ENCODE assay signal across 8 mouse cellular contexts in the genomic region with DNA sequence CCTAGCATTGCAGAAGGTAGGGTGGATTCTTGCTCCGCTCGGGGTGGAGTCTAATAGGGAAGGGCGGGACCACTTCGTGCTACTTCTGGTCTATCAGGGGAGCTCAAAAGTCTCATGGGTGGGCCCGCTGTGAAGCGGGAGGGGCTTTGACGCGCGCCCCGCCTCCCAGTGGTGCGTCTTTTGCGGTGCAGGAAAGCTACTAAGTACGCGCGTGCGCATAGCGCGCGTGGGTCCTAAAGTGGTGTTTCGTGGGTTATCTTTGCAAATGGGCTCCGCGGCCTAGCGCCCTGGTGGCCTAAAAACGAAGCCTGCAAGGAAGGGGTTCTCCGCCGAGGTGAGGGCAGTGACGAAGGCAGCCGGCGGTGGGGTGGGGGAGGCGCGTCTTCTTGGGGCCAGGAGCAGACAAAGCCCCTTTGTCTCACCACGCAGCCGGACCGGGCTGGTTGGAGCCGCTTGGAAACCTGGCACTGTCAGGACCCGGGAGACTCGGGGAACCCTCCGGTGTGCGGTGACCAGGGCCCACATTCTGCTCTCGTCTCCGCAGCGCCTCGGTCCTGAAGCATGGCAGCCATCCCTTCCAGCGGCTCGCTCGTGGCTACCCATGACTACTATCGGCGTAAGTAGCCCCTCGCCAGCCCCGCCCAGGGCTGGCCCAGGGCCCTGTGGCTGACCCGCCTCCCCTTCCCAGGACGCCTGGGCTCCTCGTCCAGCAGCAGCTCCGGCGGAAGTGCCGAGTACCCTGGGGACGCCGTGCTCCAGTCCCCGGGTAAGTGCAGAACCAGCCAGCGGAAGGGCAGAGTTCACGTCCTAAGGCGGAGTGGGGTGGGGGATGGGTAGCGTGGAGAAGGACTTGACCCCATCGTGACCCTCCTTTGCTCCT. TPM values are rescaled to one million over a fixed set of nuclear protein-coding genes. Genes with fewer than 3 reads are reported as not detected.
DNase-seq lines count a peak whose midpoint lies in the region; ATAC-seq and TF ChIP-seq lines count a peak whose summit lies in the region.

TSS of gene Ppdpf (plus strand) at position 127 of the 880 bp plus-strand sequence.

- H3K9me3 ChIP-seq in megakaryocyte, embryonic 14.5 days = no peaks in the 10 kb centered on the region

- peaks cover 29% of the 10 kb centered on the region for H3K27me3 ChIP-seq in megakaryocyte, embryonic 14.5 days (replicated peaks)

- H3K27ac ChIP-seq in cortical plate, adult 2 months (ENCODE audit: insufficient read depth, low read length) = peak within 1 kb of the TSS; percentile 84

- H3K4me1 ChIP-seq in cortical plate, adult 2 months (ENCODE audit: control insufficient read depth, insufficient read depth, low read length) = peaks cover 2% of the 10 kb centered on the region; the same call in 1 of the 2 replicates
- peaks cover 32% of the 10 kb centered on the region for H3K4me1 ChIP-seq in megakaryocyte, embryonic 14.5 days

- peaks cover 13% of the 10 kb centered on the region for H3K36me3 ChIP-seq in megakaryocyte, embryonic 14.5 days (replicated peaks; ENCODE audit: low read length)

- H3K4me3 ChIP-seq in cortical plate, adult 2 months (ENCODE audit: insufficient read depth, low read length) = peak within 1 kb of the TSS; percentile 57
- H3K4me3 ChIP-seq in megakaryocyte, embryonic 14.5 days (replicated peaks) = peak within 1 kb of the TSS; percentile 94

- TF ChIP-seq CTCF in cortical plate, adult 2 months (IDR thresholded peaks at IDR 0.05; ENCODE audit: extremely low read depth, insufficient read depth, low read length) = no peak

- peak; percentile 89 for ATAC-seq in activated CD4-positive, CD25-positive, alpha-beta regulatory T cell, adult 4 months

- TF ChIP-seq POLR2A in cortical plate, adult 2 months (IDR thresholded peaks at IDR 0.05; ENCODE audit: extremely low read depth, insufficient read depth, low read length) = peak; percentile 86; the same call in 1 of the 2 replicates

- peak; percentile 88 to 93 for DNase-seq in gastrocnemius, adult 8-10 months (ENCODE audit: low spot score in 2 of 2)
- peak; percentile 14 for DNase-seq in hindlimb bud, embryonic 11.5 days (ENCODE audit: extremely low spot score, low read depth, low spot score)
- peak; percentile 84 to 94 for DNase-seq in left cerebral cortex, adult 8-10 months (ENCODE audit: low spot score in 2 of 2)
- DNase-seq in right cerebral cortex, postnatal 10 days (ENCODE audit: low spot score in 2 of 2) = peak; percentile 95 to 96
- peak; percentile 81 for DNase-seq in urinary bladder, postnatal 25 days (ENCODE audit: low spot score)

RNA-seq across cellular contexts. Expression of gene Ppdpf, which starts in this region (rescaled TPM):
- polyA plus RNA-seq in activated CD4-positive, CD25-positive, alpha-beta regulatory T cell, adult 4 months (2017; shearing (Covaris generic)) = 100 to 1,000 TPM; 179 to 181 TPM
- 115 and 128 TPM in 2 replicates for polyA plus RNA-seq in cortical plate, adult 2 months (2012; rRNA removed)
- 10 to 100 TPM; 38.4 to 43.8 (median 40.1) TPM for total RNA-seq in gastrocnemius, adult 8-10 months (2022)
- total RNA-seq in left cerebral cortex, adult 8-10 months (2022) = 10 to 100 TPM; 73.1 to 84.3 (median 75.9) TPM
- 257 and 509 TPM in 2 replicates for polyA plus RNA-seq in megakaryocyte, embryonic 14.5 days (2012; ENCODE audit: insufficient read depth, low replicate concordance)

Comparison
In these comparisons a context has a peak if more than half of its experiments do, and no peak if none do; other contexts are left out.
1. Peak in every context shown above with its lines: DNase-seq, ATAC-seq, H3K4me3 ChIP-seq and H3K27ac ChIP-seq.
2. DNase-seq: peak in every context shown above with its lines; median percentile 96 in right cerebral cortex, postnatal 10 days; 90 in gastrocnemius, adult 8-10 months; 89 in left cerebral cortex, adult 8-10 months; 81 in urinary bladder, postnatal 25 days; 14 in hindlimb bud, embryonic 11.5 days.